Mouse (Mus musculus): Measurements from ENCODE around the gene Igsf11.

DNA sequence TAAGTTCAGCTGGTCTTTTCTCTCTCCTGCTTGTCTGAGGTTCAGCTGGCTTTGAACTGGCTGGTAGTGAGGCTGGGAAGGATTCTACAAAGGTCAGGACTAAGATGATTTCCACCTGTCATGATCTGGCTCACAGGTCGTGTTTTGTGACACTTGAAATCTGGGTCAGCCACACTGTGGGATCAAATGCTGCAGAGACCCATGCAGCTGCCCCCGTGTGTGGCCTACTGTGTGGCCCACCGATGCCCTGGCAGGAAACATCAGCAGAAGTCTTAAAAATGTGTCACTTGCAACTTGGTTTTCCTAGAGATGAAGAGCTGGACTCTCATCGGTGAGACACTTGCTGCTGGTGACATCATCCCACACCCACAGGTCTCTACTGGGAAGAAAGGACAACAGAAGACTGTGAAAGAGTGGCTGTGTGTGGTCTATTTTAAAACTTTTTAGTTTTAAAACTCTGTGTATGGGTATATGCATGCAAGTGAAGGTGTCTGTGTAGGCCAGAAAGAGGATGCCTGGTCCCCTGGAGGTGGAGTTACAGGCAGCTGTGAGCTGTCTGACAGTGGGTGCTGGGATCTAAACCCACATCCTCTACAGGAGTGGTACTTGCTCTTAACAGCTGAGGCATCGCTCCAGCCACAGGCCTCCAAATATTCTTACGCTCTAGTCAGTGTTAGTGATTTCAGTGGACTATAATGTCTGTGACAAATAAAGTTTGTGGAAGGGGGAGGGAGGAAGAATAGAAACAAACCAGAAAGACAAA is 106.2 kb downstream of the Igsf11 start:
- TF ChIP-seq MYC (IDR thresholded peaks at IDR 0.05; ENCODE audit: low read depth, low read length) (no peak), CTCF (IDR thresholded peaks at IDR 0.05 in 2 of 3, conservative IDR thresholded peaks at IDR 0.05 in 1 of 3; ENCODE audit: control insufficient read depth in 1 of 3, insufficient read depth in 1 of 3, low read depth in 2 of 3, low read length in 3 of 3, poor library complexity in 1 of 3, severe bottlenecking in 1 of 3) (no peak), TAL1 (IDR thresholded peaks at IDR 0.05; ENCODE audit: low read length) (no peak), POLR2A (IDR thresholded peaks at IDR 0.05; ENCODE audit: control insufficient read depth in 1 of 2, insufficient read depth in 1 of 2, low read depth in 1 of 2, low read length in 2 of 2, poor library complexity in 1 of 2) (no peak), ZMIZ1 (IDR thresholded peaks at IDR 0.05; ENCODE audit: low read depth, low read length) (no peak), GATA1 (IDR thresholded peaks at IDR 0.05; ENCODE audit: low read depth, low read length) (no peak), RAD21 (IDR thresholded peaks at IDR 0.05; ENCODE audit: low read depth, low read length) (no peak), E2F4 (IDR thresholded peaks at IDR 0.05; ENCODE audit: borderline replicate concordance, low read depth, low read length) (no peak), BHLHE40 (IDR thresholded peaks at IDR 0.05; ENCODE audit: borderline replicate concordance, low read depth, low read length) (no peak), TBP (IDR thresholded peaks at IDR 0.05; ENCODE audit: low read depth, low read length) (no peak), MAX (IDR thresholded peaks at IDR 0.05; ENCODE audit: low read length) (no peak), USF2 (IDR thresholded peaks at IDR 0.05; ENCODE audit: borderline replicate concordance in 1 of 2, insufficient read depth in 1 of 2, low read depth in 1 of 2, low read length in 2 of 2) (no peak), ELF1 (IDR thresholded peaks at IDR 0.05; ENCODE audit: low read depth, low read length) (no peak), TCF12 (IDR thresholded peaks at IDR 0.05; ENCODE audit: low read depth, low read length) (no peak)
